Mouse (Mus musculus) embryonic facial prominence, embryonic 13.5 days (tissue): ENCODE measurements around the gene Pex14. TPM values are rescaled to one million over a fixed set of nuclear protein-coding genes. Genes with fewer than 3 reads are reported as not detected.

Experiments used
- ATAC-seq: fragments of 200-750 bp; cut with Nextera tagmentation; 2 replicates; pipeline ENCODE4 v1.8.0; 2017; ENCODE audit warnings: low read depth; ENCODE audit not compliant: insufficient number of reproducible peaks, insufficient read depth, low FRiP score, low TSS enrichment
- H3K27ac ChIP-seq: fragments of 300-500 bp; sonication (generic); 2 replicates; pipeline ENCODE4 v1.5.1; 2015; ENCODE audit warnings: moderate library complexity, mild to moderate bottlenecking, inconsistent platforms
- H3K27me3 ChIP-seq: fragments of 300-500 bp; sonication (generic); 2 replicates; pipeline ENCODE4 v1.6.1; 2015; ENCODE audit warnings: mild to moderate bottlenecking, inconsistent platforms
- H3K36me3 ChIP-seq: fragments of 300-500 bp; sonication (generic); 2 replicates; pipeline ENCODE4 v1.6.1; 2015; ENCODE audit warnings: mild to moderate bottlenecking, inconsistent platforms
- H3K4me1 ChIP-seq: fragments of 300-500 bp; sonication (generic); 2 replicates; pipeline ENCODE4 v1.6.1; 2015; ENCODE audit warnings: inconsistent platforms
- H3K4me2 ChIP-seq: fragments of 300-500 bp; sonication (generic); 2 replicates; pipeline ENCODE4 v1.6.1; 2015; ENCODE audit warnings: moderate library complexity, mild to moderate bottlenecking, inconsistent platforms
- H3K4me3 ChIP-seq: fragments of 300-500 bp; sonication (generic); 2 replicates; pipeline ENCODE4 v1.5.1; 2015; ENCODE audit warnings: mild to moderate bottlenecking, inconsistent platforms
- H3K9ac ChIP-seq: fragments of 300-500 bp; sonication (generic); 2 replicates; pipeline ENCODE4 v1.6.1; 2015; ENCODE audit warnings: mild to moderate bottlenecking, inconsistent platforms
- H3K9me3 ChIP-seq: fragments of 300-500 bp; sonication (generic); 2 replicates; pipeline ENCODE4 v1.6.1; 2016; ENCODE audit warnings: inconsistent platforms
- WGBS: fragments of 180-500 bp; shearing (Covaris S2); methylation state at CpG from one replicate; pipeline ENCODE4 v1.1.7; 2015; ENCODE audit warnings: mixed read lengths; 5-methylcytosine and 5-hydroxymethylcytosine counted together
- polyA plus RNA-seq: library from polyadenylated mRNA; unstranded; fragments of >200 nt; fragmentation: Nextera tagmentation; extraction: Ambion mirVana; gene quantifications from 2 replicates; pipeline ENCODE4 v1.2.1, GENCODE M21; 2015

Pex14 gene
- polyA plus RNA-seq, 1 experiment from 2014 or later = 50.2 TPM

GRCm38 (mm10) chr4:148928316-148928715, 171.4 kb downstream of the Pex14 start:
- H3K4me2 ChIP-seq = no peak overlapping the region
- no peak overlapping the region for H3K9ac ChIP-seq
- no peak for ATAC-seq
- peaks cover 71% of the 10 kb centered on the region for H3K27me3 ChIP-seq
- H3K4me1 ChIP-seq = peaks cover 23% of the 10 kb centered on the region
- no peaks in the 10 kb centered on the region for H3K36me3 ChIP-seq
- WGBS = 65% methylated on average over 9 of the region's 9 CpGs
- H3K27ac ChIP-seq = no peak overlapping the region
- no peak overlapping the region for H3K4me3 ChIP-seq
- no peaks in the 10 kb centered on the region for H3K9me3 ChIP-seq

DNA sequence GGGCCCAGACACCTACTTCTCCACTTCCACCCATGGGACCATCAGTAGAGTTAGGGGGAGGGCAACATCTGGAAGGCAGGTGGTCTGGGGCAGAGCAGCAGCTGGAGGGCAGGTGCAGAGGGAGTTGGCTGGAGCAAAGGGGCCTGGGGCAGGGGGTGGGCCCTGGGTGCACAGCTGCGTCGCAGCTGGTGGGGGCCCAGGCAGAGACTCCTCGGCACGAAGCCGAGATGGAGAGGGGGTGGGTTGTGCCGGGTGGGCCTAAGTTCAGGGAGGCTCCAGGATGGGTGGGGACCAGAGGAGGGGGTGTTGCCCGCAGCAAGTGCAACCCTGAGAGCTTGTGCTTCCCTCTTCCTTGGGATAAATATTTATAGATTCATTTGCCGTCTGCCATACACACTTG, 173.2 kb downstream of the Pex14 start:
- Histone ChIP-seq H3K4me2 (no peak overlapping the region), H3K4me3 (no peak overlapping the region), H3K9ac (no peak overlapping the region), H3K9me3 (no peaks in the 10 kb centered on the region), H3K4me1 (peaks cover 27% of the 10 kb centered on the region), H3K36me3 (no peaks in the 10 kb centered on the region), H3K27ac (no peak overlapping the region), H3K27me3 (peaks cover 82% of the 10 kb centered on the region)
- peak; percentile 67; the same call in 1 of the 2 replicates for ATAC-seq
- WGBS = 16% methylated on average over 7 of the region's 8 CpGs

GRCm38 (mm10) chr4:148925589-148926359, 173.9 kb downstream of the Pex14 start:
- Histone ChIP-seq H3K9me3 (no peaks in the 10 kb centered on the region), H3K27ac (no peak overlapping the region), H3K4me3 (no peak overlapping the region), H3K36me3 (no peaks in the 10 kb centered on the region), H3K9ac (no peak overlapping the region), H3K4me2 (no peak overlapping the region), H3K27me3 (peaks cover 85% of the 10 kb centered on the region), H3K4me1 (peaks cover 27% of the 10 kb centered on the region)
- no peak for ATAC-seq
- WGBS = 41% methylated on average over 18 of the region's 18 CpGs

DNA sequence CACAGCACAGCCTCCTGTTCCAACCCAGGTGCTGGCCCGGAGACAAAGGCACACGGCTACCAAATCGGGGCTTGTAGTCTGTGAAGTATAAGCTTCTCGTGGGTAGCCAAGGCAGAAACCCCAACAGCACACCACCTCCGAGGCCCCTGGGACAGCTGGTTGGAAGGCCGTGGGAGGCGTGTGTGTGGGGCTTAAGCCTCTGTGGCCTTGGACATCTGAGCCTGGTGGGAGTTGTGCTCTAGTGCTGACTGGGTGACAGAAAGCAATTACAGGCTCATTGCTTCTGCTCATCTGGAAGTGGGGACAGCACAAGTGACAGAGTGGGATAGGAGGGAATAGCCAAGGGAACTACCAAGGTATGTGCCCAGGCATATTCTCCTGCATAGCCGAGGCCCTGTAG, 175.7 kb downstream of the Pex14 start:
- no peaks in the 10 kb centered on the region for H3K36me3 ChIP-seq
- WGBS = 68% methylated on average over 8 of the region's 8 CpGs
- peaks cover 24% of the 10 kb centered on the region for H3K4me1 ChIP-seq
- no peak for ATAC-seq
- peaks cover 96% of the 10 kb centered on the region for H3K27me3 ChIP-seq
- no peaks in the 10 kb centered on the region for H3K9me3 ChIP-seq
- no peak overlapping the region for H3K4me2 ChIP-seq
- H3K9ac ChIP-seq = no peak overlapping the region
- H3K4me3 ChIP-seq = no peak overlapping the region
- H3K27ac ChIP-seq = no peak overlapping the region

- no peak for ATAC-seq
- Histone ChIP-seq H3K27me3 (peaks cover 98% of the 10 kb centered on the region), H3K4me3 (no peak overlapping the region), H3K27ac (no peak overlapping the region), H3K4me2 (no peak overlapping the region), H3K36me3 (no peaks in the 10 kb centered on the region), H3K9me3 (no peaks in the 10 kb centered on the region), H3K9ac (no peak overlapping the region), H3K4me1 (peaks cover 24% of the 10 kb centered on the region)
- WGBS = 73% methylated on average over 9 of the region's 9 CpGs
Measured at GRCm38 (mm10) chr4:148923414-148923813, 176.3 kb downstream of the Pex14 start.

- H3K27ac ChIP-seq = no peak overlapping the region
- H3K36me3 ChIP-seq = no peaks in the 10 kb centered on the region
- WGBS = 13% methylated on average over 16 of the region's 16 CpGs
- H3K4me1 ChIP-seq = peaks cover 23% of the 10 kb centered on the region
- ATAC-seq = no peak
- H3K9me3 ChIP-seq = no peaks in the 10 kb centered on the region
- H3K4me3 ChIP-seq = no peak overlapping the region
- 0 out of 2 replicates have a peak overlapping the region, but pooled peaks have one; percentile 36 for H3K9ac ChIP-seq
- H3K4me2 ChIP-seq = peak overlapping the region; percentile 41
- peaks cover 99% of the 10 kb centered on the region for H3K27me3 ChIP-seq
Measured at GRCm38 (mm10) chr4:148922221-148922700, 177.4 kb downstream of the Pex14 start.

GRCm38 (mm10) chr4:148920610-148921009, 179.1 kb downstream of the Pex14 start:
- H3K36me3 ChIP-seq = no peaks in the 10 kb centered on the region
- no peaks in the 10 kb centered on the region for H3K9me3 ChIP-seq
- peaks cover 11% of the 10 kb centered on the region for H3K4me1 ChIP-seq
- peaks cover 99% of the 10 kb centered on the region for H3K27me3 ChIP-seq
- no peak overlapping the region for H3K9ac ChIP-seq
- WGBS = 31% methylated on average over 11 of the region's 11 CpGs
- no peak overlapping the region for H3K27ac ChIP-seq
- no peak overlapping the region for H3K4me3 ChIP-seq
- no peak for ATAC-seq
- H3K4me2 ChIP-seq = no peak overlapping the region

DNA sequence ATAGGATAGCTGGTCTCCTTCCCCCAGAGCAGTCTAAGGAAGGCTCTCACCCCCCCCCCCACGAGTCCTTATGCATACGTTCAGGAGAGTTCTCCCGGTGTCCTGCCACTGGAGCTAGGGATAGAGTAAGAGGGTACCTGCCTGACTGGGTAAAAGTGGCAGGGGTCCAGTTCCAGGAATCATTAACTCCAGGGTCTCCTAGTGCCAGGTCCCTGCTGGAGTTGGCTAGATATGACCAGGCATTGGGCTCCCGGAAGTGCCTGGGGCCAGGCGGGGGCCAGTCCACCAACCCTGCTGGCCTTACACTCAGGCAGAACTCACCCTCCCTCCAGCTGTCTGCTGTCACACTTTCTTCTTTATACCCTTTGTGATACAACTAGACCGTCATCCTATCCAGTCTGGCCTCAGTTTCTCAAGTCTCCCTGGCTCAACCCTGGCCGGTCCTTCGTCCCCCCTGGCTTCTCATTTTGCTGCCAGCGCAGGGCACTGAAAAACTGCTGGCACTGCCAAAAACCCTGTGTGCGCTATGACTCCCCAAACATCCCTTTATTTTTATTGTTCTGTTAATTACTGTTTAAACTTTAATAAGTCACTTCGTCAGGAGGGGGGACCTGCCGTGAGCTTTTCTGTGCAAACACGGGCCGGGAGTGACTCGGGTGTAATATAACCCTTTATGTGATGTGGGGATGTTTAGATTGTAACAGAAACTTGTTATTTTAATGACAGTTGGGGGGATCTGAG, 180.8 kb downstream of the Pex14 start:
- no peaks in the 10 kb centered on the region for H3K36me3 ChIP-seq
- no peaks in the 10 kb centered on the region for H3K9me3 ChIP-seq
- 65% methylated on average over 15 of the region's 15 CpGs for WGBS
- no peak overlapping the region for H3K27ac ChIP-seq
- no peak for ATAC-seq
- peaks cover 99% of the 10 kb centered on the region for H3K27me3 ChIP-seq
- H3K4me2 ChIP-seq = no peak overlapping the region
- peaks cover 12% of the 10 kb centered on the region for H3K4me1 ChIP-seq
- H3K9ac ChIP-seq = no peak overlapping the region
- no peak overlapping the region for H3K4me3 ChIP-seq

DNA sequence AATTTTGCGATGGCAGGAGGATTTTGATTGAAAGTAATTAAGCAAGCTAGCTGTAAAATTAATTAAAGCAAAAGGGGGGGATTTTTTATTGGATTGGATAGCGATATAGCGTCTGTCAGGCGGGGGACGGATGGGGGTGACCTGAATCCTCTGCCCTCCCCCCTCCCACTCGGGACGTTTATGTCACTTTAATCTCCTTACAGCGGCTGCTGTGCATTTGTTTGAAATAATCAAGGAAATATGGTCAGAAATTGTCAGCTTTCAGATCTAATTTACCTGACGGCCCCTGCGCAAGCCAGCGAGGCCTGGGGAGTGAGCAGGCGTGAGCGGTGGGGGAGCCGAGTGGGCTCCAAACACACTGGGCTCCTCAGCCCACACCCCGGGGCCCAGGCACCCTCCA, 183.8 kb downstream of the Pex14 start:
- peaks cover 13% of the 10 kb centered on the region for H3K4me1 ChIP-seq

GRCm38 (mm10) chr4:148914863-148915622, 184.6 kb downstream of the Pex14 start:
- Histone ChIP-seq H3K36me3 (no peaks in the 10 kb centered on the region), H3K4me1 (peaks cover 13% of the 10 kb centered on the region)

More for the DNA sequence above, 183.8 kb downstream of the Pex14 start:
- Histone ChIP-seq H3K9me3 (no peaks in the 10 kb centered on the region), H3K9ac (no peak overlapping the region), H3K27me3 (peaks cover 97% of the 10 kb centered on the region), H3K36me3 (no peaks in the 10 kb centered on the region), H3K4me3 (no peak overlapping the region), H3K4me2 (no peak overlapping the region), H3K27ac (no peak overlapping the region)
- ATAC-seq = no peak
- WGBS = 56% methylated on average over 15 of the region's 15 CpGs

GRCm38 (mm10) chr4:148912826-148913590, 186.7 kb downstream of the Pex14 start:
- no peak overlapping the region for H3K9ac ChIP-seq
- H3K27me3 ChIP-seq = peaks cover 80% of the 10 kb centered on the region
- no peak overlapping the region for H3K27ac ChIP-seq
- H3K4me3 ChIP-seq = no peak overlapping the region
- no peak for ATAC-seq
- H3K36me3 ChIP-seq = no peaks in the 10 kb centered on the region
- H3K4me1 ChIP-seq = peaks cover 22% of the 10 kb centered on the region; the same call in 1 of the 2 replicates
- no peaks in the 10 kb centered on the region for H3K9me3 ChIP-seq
- 64% methylated on average over 8 of the region's 8 CpGs for WGBS
- no peak overlapping the region for H3K4me2 ChIP-seq

More at GRCm38 (mm10) chr4:148914863-148915622, 184.6 kb downstream of the Pex14 start:
- Histone ChIP-seq H3K27ac (no peak overlapping the region), H3K9me3 (no peaks in the 10 kb centered on the region), H3K27me3 (peaks cover 93% of the 10 kb centered on the region), H3K9ac (no peak overlapping the region), H3K4me3 (no peak overlapping the region), H3K4me2 (no peak overlapping the region)
- WGBS = 46% methylated on average over 10 of the region's 10 CpGs
- no peak for ATAC-seq
